Mouse (Mus musculus): Measurements from ENCODE around the gene Kitl.

DNA sequence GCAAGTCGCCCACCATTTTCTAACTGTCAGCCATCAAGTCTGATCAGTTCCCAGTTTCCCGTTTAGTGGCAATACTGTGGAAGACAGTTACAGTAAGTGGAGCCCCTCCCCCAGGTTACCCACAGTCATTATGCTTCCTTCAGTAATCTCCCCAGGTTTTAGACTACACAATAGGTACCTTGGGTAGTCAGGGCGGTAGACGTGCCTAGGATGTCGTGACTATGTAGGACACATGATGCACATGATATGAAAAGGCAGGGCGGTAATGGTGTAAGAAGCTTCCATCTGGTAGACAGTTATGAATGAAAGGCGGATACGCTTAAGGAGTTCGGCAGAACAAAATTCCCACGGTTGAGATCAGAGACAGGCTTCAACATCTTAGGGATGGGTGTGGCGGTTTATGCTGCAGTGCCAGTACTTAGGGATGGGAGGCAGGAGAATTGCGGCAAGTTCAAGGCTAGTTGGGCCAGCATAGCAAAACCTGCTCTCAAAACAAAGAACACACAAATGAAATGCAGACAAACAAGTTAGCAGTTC is 15.6 kb downstream of the Kitl start:
- TF ChIP-seq CTCF (IDR thresholded peaks at IDR 0.05; ENCODE audit: extremely low read depth, insufficient read length, insufficient replicate concordance, low read depth, low read length) (no peak), POLR2A (IDR thresholded peaks at IDR 0.05; ENCODE audit: low read depth, low read length) (no peak)

Measured in small intestine, adult 2 months (tissue).